Mouse (Mus musculus): ENCODE results near the gene Tepp.

DNA sequence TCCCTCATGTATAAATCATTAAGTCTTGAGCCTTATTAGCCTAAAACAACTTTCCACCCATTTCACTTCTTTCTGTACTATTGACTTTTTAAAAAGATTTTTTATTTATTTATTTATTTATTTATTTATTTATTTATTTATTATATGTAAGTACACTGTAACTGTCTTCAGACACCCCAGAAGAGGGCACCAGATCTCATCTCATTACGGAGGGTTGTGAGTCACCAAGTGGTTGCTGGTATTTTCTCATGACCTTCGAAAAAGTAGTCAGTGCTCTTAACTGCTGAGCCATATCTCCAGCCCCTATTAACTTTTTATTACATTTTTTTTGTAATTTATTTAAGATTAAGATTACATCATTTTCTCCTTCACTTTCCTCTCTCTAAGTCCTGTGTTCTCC, 4.3 kb downstream of the Tepp start:
- no peak for TF ChIP-seq CTCF (IDR thresholded peaks at IDR 0.05; ENCODE audit: extremely low read depth, insufficient read depth, low read length)
- no peak for TF ChIP-seq POLR2A (IDR thresholded peaks at IDR 0.05; ENCODE audit: extremely low read depth, insufficient read depth, low read length)

All from cortical plate, adult 2 months (tissue).